Mouse (Mus musculus) embryo, embryonic 10.5 days (tissue): Measurements from ENCODE around the gene Mprip.
"Not testable (repeated sequence)": the region's sequence is repeated elsewhere in the genome, so short reads cannot be mapped to it uniquely, and the experiment has no call there.

ENCODE experiments used
- DNase-seq: peaks from one replicate; pipeline ENCODE4 v3.0.0-alpha.2; 2015; ENCODE audit warnings: low spot score

The Mprip gene

DNA sequence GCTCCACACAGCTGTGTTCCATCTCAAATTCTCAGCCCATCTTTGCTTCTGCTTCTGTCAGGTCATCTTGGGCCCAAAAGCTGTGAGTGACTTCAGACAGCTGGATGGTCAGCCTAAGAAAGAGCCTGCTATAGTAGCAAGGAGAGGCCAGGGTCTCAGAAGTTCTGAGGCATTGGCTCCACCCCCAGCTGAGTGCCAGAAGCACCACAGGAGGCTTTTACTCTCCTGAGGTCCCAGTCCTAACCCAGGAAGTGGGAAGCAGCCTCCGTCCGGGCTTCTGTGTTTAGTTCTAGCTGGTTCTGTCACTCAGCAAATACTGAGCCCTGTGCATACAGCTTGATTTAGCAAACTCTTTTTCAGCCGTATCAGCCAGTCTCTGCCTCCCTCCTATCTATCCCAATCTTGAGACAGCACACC, 54.3 kb downstream of the Mprip start:
- DNase-seq: no peak

DNA sequence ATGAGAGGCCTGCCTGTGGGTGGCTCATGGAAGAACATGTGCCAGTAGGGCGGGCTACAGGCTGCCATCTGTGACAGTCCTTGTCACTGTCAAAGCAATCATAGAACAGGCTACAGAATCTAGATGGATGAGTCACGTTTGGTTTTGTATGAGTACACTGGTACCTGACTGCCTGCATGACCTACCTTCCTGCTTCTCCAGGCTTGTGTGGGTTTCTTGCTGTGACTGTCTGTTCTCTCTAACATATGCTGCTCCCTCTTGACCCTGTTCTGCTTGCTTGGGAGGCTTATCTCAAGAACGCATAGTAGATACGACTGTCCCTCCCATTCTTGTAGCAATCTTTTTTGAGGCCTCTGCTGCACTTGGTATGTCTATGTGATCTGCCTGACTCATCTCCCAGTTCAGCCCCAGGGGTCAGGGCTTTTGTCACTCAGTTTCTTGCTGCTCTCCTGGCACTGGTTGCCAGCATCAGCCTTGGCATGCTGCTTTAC, 56.7 kb downstream of the Mprip start:
- DNase-seq: no peak

DNA sequence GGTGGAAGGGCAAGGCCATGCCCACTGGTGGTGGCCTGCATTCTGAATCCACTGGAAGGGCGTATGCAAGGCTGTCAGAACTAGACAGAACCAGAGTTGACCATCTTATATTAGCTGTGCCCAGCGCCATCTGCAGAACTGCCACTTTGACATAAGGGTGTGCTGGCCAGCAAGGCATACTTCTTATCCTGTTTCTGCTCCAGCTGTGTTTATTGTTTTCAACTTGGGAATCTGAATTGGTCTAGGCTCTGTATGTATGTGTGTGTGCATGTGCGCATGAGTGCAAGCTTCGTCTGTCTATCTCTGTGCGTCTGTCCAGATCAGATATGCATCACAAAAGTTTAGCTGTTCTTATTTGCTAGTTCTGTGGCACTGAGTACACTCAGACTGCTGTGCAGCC, 58.1 kb downstream of the Mprip start:
- DNase-seq: no peak

DNA sequence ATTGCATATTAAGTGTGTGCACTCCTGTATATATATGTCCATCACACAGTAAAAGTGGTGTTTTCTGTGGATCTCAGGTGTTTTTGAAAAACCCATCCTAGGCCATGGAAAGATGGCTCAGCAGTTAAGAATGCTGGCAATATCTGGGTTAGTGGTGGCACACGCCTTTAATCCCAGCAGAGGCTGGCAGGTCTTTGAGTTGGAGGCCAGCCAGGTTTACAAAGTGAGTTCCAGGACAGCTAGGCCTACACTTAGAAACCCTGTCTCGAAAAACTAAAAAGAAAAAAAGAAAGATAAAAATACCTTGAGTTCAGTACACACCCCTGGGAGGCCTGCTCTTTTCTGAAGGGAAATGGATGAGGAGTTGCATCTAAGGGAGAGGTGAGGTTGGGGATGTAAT, 60.3 kb downstream of the Mprip start:
- no peak for DNase-seq

DNA sequence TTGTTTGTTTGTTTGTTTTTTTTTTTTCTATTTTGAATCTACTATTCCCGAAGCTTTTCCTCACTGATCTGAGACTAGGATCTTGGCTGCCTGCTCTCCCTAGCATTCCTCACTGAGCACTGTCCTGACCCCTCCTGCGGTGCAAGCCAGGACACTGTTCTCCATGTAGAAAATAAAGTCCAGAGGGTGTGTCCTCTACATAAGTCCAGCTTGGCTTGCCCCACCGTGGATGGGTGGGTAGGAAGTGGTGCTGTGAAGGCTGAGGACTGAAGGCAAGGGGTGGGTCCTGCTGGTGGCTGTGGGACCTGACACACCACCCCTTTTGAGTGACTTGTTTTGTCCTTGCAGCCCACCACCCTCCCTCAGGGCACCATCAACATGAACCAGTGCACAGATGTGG, 66.1 kb downstream of the Mprip start:
- DNase-seq: no peak

DNA sequence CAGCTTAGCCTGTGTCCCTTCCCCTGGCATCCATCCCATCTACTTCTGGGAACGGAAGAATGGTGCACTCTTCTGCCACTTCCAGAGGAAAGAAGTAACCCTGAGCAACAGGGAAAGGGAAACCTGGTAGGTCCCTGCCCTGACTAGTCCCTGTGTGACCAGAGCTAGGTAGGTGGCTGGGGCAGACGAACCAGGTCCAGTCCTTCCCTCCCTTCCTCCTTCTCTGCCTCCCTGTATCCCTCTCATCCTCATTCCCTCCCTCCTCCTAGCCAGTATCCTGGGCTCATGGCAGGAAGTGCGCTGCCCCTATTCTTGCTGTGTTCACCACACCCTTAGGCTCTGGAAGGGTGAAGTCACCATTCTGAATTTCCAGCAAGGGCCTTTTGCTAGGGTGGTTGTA, 70.7 kb downstream of the Mprip start:
- no peak for DNase-seq

DNA sequence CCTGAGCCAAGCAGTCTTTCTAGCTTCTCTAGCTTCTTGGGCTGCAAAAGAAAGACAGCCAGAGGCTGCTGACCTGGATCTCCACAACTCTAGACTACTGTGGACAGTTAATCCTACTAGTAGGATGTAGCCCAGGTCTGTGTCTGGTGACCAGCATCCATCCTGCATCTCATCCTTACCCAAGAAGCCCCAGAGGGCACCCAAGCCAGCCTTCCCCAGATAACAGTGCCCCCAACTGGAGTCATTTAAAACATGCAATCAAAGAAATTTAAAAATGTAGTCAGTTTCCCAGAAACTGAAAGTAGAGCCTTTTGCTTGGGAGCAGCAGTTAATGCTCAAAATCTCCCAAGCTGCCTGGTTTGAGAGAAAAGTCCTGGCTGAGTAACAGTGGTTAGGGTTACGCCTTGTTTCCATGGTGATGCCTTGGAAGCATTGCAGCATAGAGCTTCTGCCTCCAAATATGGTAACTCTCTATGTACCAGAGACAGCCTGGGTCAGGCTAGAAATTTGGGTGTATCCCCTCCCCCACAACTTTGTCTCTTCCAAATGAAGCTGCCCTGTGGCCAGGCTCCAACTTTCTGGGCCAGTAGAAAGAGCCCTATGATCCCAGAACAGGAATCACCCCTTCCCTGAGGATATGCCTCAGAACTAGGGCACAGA, 71.4 kb downstream of the Mprip start:
- peak; percentile 23 for DNase-seq

DNA sequence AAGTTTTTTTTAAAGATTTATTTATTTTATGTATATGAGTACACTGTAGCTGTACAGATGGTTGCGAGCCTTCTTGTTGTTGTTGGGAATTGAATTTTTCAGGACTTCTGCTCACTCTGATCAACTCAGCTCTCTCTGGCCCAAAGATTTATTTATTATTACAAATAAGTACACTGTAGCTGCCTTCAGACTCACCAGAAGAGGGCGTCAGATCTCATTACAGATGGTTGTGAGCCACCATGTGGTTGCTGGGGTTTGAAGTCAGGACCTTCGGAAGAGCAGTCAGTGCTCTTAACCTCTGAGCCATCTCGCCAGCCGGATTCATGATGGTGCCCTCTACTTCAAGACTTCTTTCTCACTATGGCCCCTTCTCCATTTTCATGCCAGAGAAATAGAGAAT, 72.5 kb downstream of the Mprip start:
- DNase-seq: not testable (repeated sequence)

DNA sequence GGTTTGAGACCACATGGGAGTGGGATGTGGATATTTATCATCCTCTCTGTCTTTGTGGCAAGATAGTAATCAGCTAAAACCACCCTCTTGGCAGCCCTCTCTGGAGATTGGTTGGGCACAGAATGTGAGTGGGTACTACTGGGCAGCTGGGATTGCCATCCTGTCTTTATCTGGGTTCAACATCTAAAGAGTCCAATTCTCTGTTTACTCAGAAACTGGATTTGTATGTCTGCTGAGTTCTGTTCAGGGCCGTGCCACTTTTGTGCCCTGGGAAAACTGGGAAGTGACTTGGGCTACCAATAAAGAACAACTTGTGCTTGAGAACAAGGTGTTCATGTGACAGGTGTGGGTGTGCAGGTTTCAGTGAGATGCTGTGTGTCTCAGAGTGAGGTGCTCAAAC, 73.2 kb downstream of the Mprip start:
- no peak for DNase-seq

DNA sequence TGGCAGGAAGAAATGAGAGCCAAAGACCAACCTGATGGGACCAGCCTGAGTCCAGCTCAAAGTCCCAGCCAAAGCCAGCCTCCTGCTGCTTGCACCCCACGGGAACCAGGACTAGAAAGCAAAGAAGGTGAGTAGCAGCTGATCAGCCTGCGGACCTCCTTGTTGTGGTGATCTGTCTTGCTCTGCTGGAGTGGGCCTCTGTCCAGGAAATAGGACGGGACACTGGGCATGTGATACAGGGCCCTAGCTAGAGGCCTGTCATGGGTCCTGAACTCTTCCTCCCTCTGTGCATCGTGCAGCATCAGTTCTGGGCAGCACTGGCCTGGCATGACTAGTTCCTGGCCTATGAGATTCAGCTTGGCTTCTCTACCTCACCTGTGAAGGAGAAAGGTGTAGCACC, 74.8 kb downstream of the Mprip start:
- not testable (repeated sequence) for DNase-seq

DNA sequence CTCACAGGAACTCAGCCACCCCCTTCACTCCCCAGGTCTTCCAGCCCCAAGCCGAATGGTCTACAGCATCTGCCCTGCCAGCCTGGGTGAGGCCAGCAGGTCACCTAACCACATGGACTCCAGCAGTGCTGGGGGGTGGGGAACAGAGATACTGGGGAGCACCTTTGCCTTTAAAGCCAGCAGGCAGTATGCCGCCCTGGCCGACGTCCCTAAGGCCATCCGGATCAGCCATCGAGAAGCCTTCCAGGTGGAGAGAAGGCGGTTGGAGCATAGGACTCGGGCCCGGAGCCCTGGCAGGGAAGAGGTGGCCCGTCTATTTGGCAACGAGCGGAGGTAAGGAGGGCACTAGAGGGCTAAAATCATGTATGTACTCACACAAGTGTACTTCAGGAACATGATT, 76.1 kb downstream of the Mprip start:
- DNase-seq: no peak

DNA sequence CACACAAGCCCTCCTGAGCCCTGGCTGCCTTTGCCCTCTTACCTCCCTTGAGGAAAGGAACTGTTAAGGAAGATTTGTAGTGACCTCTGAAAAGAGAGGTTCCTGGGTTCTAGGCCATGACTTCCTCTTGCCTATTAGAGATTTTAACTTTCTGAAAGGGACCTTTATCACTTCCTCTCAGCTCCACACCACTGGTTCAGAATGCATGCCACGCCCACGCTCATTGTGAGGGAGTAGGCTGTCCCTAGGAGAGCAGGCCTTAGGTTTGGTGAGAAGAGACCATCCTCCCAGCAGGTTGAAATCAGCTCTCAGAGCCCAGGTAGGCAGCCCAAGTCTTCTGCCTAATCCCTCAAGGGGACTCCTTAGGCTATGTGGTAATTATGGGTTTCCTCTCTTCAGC, 78.9 kb downstream of the Mprip start:
- DNase-seq: no peak

DNA sequence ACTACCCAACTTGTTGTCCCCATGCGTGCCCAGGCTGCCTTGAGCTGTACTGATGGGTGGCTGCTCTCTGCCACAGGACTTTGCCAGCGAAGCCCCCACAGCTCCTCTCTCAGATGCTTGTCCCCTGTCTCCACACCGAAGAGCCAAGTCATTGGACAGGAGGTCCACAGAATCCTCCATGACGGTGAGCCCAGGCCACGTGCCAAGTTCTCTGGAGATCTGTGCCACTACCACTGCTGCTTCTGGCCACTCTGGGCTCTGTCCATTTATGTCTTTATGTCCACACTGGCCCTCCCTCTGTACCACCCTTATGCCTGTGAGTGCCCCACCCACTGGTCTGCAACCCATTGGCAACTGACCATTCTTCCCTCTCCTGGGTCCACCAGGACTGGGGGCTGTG, 80.8 kb downstream of the Mprip start:
- no peak for DNase-seq

DNA sequence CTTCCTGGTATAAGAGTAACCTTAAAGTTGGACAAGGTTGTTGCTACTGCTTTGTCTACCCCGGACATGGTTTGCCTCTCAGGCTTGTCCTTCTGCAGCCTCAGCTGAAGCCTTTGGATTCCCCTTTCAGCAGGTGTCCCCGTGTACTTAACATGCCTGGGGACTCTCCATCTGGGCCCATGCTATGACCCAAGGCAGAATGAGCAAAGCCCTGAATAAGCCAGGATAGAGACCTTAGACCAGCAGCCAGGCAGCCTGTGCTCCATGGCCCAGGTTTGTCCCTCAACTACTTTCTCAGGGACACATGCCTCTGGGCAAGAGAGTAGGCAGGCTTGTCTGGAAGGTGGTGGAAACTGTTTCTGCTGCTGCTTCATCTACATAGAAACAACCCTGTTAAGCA, 82.2 kb downstream of the Mprip start:
- no peak for DNase-seq

DNA sequence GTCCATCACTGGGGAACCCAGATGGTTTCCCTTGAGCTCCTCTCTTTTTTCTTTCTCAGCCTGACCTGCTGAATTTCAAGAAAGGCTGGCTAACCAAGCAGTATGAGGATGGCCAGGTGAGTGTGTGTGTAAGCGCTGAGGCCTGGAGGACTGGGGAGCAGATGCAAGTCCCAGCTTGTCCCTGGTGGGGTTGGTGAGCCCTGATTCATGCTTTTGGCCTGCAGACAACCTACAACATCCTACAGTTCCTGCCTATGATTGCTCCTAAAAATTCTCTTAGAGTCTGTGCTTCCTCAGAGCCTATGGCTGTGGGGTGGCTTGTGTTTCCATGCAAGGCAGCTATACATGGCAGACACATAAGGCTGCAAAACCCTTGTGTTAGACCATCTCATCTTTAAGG, 82.6 kb downstream of the Mprip start:
- DNase-seq: no peak

DNA sequence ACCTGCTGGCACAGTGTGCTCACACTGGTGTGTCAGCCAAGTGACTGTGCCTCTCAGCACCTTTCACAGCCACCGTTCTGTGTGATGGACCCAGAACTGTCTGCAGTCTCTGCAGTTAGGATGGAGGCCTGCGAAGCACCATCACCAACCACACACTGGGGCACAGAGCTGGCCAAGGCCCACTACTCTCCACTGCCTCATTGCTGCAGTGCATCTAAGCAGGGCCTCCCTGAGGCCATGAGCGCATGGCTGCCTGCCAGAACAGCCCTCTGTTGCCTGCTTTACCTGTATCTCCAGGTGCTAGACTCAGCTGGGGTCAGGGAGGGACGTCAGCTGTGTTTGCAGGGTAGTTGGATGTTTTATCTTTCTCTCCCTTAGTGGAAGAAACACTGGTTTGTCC, 83.3 kb downstream of the Mprip start:
- no peak for DNase-seq

DNA sequence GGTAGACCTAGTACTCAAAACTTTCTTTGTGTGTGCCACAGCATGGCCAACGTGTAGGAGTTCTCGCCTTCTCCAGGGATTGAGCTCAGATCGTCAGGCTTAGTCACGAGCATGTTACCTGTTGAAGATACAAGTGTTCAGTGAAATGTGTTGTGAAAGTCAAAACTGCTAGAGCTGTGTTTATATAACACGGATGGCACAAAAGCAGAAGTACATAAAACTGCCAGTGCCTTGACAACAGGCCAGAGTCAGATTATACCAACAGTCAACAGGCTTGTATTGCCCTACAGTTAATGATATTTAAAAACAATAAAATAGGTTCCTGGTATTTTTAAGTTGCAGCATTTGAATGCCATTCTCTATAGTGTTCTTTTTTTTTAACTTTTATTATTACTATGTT, 84.7 kb downstream of the Mprip start:
- no peak for DNase-seq

DNA sequence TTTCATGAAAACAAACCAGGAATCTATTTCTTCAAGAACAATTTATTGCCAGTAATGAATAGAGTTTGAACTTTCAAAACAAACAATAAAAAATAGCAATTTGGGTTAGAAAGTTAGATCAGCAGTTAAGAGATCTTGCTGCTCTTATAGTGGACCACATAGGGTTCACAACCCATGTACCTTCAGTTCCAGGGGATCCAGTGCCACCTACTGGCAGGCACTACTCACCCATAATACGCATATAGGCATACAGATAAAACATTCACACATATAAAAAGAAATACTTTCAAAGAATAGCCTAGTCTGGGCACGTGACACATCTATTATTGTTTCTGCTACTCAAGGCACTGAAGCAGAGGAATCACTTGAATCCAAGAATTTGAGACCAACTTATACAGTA, 85.5 kb downstream of the Mprip start:
- DNase-seq: peak; percentile 39

DNA sequence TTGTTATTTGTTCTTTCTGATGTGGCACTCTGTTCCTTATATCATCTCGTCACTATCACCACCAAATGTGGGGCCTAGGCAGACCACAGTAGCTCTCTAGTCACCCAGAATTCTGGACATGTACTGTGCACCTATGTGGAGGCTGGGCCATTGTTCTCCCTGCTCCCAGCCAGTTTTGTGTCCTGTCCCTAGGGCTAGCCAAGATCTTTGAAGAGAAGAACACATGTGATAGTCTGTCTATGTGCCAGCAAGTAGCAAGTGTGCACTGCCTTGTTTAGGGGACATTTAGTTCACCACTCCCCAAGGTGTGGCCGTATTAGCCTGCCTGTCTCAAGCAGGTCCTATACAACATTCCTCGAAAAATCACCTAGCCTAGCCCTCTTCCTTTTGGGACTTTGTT, 87.9 kb downstream of the Mprip start:
- DNase-seq: no peak

DNA sequence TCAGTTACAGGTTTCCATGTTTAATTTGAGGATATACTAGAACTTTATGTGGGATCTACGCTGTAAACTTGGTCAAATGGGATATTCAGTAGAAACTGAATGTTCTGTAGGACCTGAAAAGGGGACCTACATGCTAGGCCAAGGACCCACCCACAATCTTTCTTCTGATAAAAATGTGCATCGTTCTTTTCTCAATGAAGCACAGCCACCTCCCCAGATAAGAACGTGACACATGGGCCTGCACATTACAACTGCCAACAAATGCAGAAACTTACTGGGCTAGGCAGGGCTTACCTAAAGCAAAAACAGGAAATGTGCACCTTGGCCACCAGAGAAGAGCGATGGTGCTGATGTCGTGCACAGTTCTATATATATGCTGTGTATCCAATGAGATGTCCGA, 93.4 kb downstream of the Mprip start:
- no peak for DNase-seq

DNA sequence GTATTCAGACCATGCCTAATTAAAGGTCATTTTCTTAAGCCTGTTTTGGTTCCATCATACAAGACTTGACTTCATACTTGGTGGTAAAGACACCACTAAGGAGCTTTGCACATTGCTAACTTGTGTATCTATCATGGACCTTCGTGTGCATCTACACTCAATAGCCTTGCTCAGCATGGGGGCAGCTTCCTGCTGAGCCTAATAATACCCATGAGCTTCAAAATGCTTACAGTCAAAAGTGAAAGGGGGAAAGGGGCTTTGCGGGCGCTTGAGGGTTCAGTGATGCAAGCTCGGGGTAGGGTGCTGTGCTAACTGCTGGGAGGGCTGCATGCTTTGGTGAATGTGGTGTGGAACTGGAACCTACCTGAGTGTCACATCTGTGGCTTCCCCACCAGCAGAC, 95.2 kb downstream of the Mprip start:
- no peak for DNase-seq

DNA sequence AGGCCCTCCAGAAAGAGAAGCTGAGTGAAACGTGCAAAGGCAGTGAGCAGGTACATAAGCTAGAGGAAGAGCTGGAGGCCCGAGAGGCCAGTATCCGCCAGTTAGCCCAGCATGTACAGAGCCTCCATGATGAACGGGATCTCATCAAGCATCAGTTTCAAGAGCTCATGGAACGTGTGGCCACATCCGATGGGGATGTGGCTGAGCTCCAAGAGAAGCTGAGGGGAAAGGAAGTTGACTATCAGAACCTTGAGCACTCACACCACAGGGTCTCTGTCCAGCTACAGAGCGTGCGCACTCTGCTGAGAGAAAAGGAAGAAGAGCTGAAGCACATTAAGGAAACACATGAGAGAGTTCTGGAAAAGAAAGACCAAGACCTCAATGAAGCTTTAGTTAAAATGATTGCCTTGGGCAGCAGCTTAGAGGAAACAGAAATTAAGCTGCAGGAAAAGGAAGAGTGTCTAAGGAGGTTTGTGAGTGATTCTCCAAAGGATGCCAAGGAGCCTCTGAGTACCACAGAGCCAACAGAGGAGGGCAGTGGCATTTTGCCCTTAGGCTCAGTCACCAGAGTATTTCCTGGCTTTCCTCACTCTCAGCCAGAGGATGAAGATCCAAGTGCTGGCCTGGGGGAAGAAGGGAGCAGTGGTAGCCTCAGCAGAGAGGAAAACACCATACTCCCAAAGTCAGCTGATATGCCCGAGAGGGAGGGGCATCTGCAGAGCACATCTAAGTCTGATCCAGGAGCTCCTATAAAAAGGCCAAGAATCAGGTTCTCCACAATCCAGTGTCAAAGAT, 97.3 kb downstream of the Mprip start:
- DNase-seq: no peak

DNA sequence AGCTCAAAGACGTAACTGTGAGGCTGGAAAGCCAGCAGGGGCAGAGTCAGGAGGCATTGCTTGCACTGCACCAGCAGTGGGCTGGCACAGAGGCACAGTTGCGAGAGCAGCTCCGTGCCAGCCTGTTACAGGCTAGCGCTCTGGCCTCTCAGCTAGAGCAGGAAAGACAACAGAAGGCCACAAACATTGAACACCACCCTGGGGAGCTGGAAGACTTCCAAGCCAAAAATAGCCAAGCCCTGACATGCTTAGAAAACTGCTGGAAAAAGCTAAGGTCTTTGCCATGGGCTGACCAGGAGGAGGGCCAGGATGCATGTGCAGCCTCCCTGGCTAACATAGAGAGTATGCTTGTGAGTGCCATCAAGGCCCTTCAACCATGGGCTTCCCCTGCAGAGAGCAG, 98.1 kb downstream of the Mprip start:
- no peak for DNase-seq

DNA sequence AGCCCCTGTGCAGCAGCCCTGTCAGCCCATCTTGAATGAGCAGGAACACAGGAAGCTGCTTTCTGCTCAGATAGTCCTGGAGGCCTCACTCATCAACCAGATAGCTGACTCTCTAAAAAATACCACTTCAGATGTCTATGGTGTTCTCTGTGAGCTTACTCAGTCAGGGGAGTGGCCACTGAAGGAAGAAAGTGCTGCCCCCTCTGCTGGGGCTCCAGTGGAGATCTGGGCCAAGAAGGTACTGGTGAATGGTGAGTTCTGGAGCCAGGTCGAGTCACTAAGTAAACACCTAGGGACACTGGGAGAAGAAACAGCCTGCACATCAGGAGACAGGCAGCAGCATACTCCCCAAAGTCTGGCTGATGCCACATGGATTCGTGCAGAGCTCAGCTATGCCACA, 98.5 kb downstream of the Mprip start:
- no peak for DNase-seq
